Mouse (Mus musculus) kidney, postnatal 25 days (tissue): ENCODE data around the gene Crip3.

Experiments used
- DNase-seq, 2 experiments: peaks; one replicate each; pipeline ENCODE4 v3.0.0; 2021; ENCODE audit warnings: mixed read lengths in 2 of 2

Gene Crip3

GRCm38 (mm10) chr17:46428761-46429414 is at the start of gene Crip3:
TSS of gene Crip3 (plus strand) at chr17:46428926.
- DNase-seq: peak in 1 of 2 experiments; percentile 52

GRCm38 (mm10) chr17:46383294-46384060 is 45.2 kb upstream of the Crip3 start, which contains the start of gene Zfp318:
TSS of gene Zfp318 (plus strand) at chr17:46383731.
- peak; percentile 98 to 99 for DNase-seq

GRCm38 (mm10) chr17:46384061-46384801 is 44.5 kb upstream of the Crip3 start:
- peak; percentile 7 to 67 for DNase-seq

GRCm38 (mm10) chr17:46388200-46388599 is 40.5 kb upstream of the Crip3 start:
- DNase-seq: no peak

GRCm38 (mm10) chr17:46393012-46393411 is 35.7 kb upstream of the Crip3 start:
- DNase-seq: peak; percentile 42 to 66

- no peak for DNase-seq
Measured at GRCm38 (mm10) chr17:46394631-46395030, 34.1 kb upstream of the Crip3 start.

GRCm38 (mm10) chr17:46408478-46408877 is 20.2 kb upstream of the Crip3 start:
- no peak for DNase-seq

GRCm38 (mm10) chr17:46418628-46419027 is 10.1 kb upstream of the Crip3 start:
- peak in 1 of 2 experiments; percentile 35 for DNase-seq

- no peak for DNase-seq
Measured at GRCm38 (mm10) chr17:46419717-46420116, 9.0 kb upstream of the Crip3 start.

GRCm38 (mm10) chr17:46426496-46426895 is 2.2 kb upstream of the Crip3 start:
- DNase-seq: no peak

- peak; percentile 58 to 81 for DNase-seq
Measured at GRCm38 (mm10) chr17:46433627-46434026, 4.9 kb downstream of the Crip3 start.

- peak; percentile 56 to 74 for DNase-seq
Measured at GRCm38 (mm10) chr17:46436672-46437366, 8.1 kb downstream of the Crip3 start.

GRCm38 (mm10) chr17:46438298-46438873 is 9.7 kb downstream of the Crip3 start, which contains the start of gene Slc22a7:
TSS of gene Slc22a7 (minus strand) at chr17:46438457.
- peak; percentile 38 to 81 for DNase-seq

GRCm38 (mm10) chr17:46439176-46439575 is 10.4 kb downstream of the Crip3 start:
- DNase-seq: peak in 1 of 2 experiments; percentile 37

GRCm38 (mm10) chr17:46444839-46445579 is 16.3 kb downstream of the Crip3 start:
- peak in 1 of 2 experiments; percentile 54 for DNase-seq

GRCm38 (mm10) chr17:46446264-46446663 is 17.5 kb downstream of the Crip3 start:
- DNase-seq: no peak

- DNase-seq: peak; percentile 53 to 84
Measured at GRCm38 (mm10) chr17:46452683-46453082, 24.0 kb downstream of the Crip3 start.

GRCm38 (mm10) chr17:46453302-46453948 is 24.7 kb downstream of the Crip3 start:
- peak; percentile 10 to 55 for DNase-seq

GRCm38 (mm10) chr17:46453970-46454411 is 25.3 kb downstream of the Crip3 start:
- DNase-seq: no peak

GRCm38 (mm10) chr17:46454539-46454938 is 25.8 kb downstream of the Crip3 start:
- no peak for DNase-seq
